Mouse (Mus musculus): ENCODE measurements at regions not wholly inside any gene's neighbourhood (a gene's known extent, or its start where the extent isn't known, plus 50 kb on each side); places are given as distances from the start of the nearest gene placed in this dataset.

DNA sequence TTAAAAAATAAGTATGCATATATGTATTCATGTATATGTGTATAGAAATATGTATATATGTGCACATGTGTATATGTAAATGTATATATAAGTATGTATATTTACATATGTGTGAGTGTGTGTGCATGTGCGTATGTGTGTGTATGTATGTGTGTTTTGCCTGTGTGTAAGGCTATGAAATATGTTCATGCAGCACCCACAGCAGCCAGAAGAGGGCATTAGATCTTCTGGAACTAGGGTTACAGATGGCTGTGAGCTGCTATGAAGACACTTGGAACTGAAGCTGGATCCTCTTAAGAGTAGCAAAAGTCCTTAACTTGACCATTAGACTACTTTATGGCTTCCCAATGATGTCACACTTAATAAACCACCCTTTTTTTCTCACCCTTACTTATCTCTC is 166.2 kb upstream of the Nampt start:
- H3K36me3 ChIP-seq (ENCODE audit: control insufficient read depth, insufficient read depth, low read length) = no peaks in the 10 kb centered on the region
- DNase-seq (ENCODE audit: extremely low read depth, low read depth, low spot score) = peak; percentile 19
- H3K9ac ChIP-seq (ENCODE audit: low read depth, low read length) = no peak overlapping the region
- 94% methylated on average over 1 of the region's 1 CpGs for WGBS
- TF ChIP-seq CTCF (IDR thresholded peaks at IDR 0.05; ENCODE audit: low read depth, low read length) (peak; percentile 21; the same call in 1 of the 2 replicates), POLR2A (IDR thresholded peaks at IDR 0.05; ENCODE audit: extremely low read depth, insufficient read depth, low read length) (no peak)
- no peak overlapping the region for H3K27ac ChIP-seq (replicated peaks; ENCODE audit: insufficient read depth, low read depth, low read length)
- H3K27me3 ChIP-seq (ENCODE audit: control insufficient read depth, insufficient read depth, low read length) = no peaks in the 10 kb centered on the region
- H3K4me3 ChIP-seq (ENCODE audit: insufficient read depth, low read depth, low read length) = no peak overlapping the region
- no peaks in the 10 kb centered on the region for H3K79me2 ChIP-seq (ENCODE audit: control insufficient read depth, insufficient read depth, low read length)
- no peaks in the 10 kb centered on the region for H3K4me1 ChIP-seq (ENCODE audit: control insufficient read depth, insufficient read depth, low read length)

DNA sequence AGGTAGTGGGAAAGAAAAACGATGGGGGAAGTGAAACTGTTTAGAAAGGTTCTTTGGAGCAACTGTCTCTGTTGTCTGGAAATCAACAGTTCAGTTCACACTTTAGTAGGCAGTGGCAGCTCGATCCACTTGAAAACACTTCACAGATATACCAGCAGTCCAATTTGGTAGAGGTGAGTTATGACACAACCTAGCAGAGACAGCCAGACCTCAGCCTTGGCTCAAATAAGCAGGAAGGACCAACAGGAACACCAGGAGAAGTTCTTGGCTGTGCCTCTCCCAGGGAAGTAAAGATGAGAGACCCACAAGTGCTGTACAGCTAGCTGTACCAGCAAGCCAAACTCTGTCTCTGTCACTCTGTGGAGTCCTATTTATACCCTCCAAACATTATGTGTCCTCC is 163.2 kb upstream of the Nampt start:
- TF ChIP-seq POLR2A (IDR thresholded peaks at IDR 0.05; ENCODE audit: extremely low read depth, insufficient read depth, low read length) (no peak), CTCF (IDR thresholded peaks at IDR 0.05; ENCODE audit: low read depth, low read length) (no peak)
- Histone ChIP-seq H3K27ac (replicated peaks; ENCODE audit: insufficient read depth, low read depth, low read length) (no peak overlapping the region), H3K36me3 (ENCODE audit: control insufficient read depth, insufficient read depth, low read length) (no peaks in the 10 kb centered on the region), H3K79me2 (ENCODE audit: control insufficient read depth, insufficient read depth, low read length) (no peaks in the 10 kb centered on the region), H3K4me1 (ENCODE audit: control insufficient read depth, insufficient read depth, low read length) (no peaks in the 10 kb centered on the region), H3K27me3 (ENCODE audit: control insufficient read depth, insufficient read depth, low read length) (no peaks in the 10 kb centered on the region), H3K4me3 (ENCODE audit: insufficient read depth, low read depth, low read length) (no peak overlapping the region), H3K9ac (ENCODE audit: low read depth, low read length) (no peak overlapping the region)
- DNase-seq (ENCODE audit: extremely low read depth, low read depth, low spot score) = no peak
- WGBS = 75% methylated on average over 2 of the region's 2 CpGs

DNA sequence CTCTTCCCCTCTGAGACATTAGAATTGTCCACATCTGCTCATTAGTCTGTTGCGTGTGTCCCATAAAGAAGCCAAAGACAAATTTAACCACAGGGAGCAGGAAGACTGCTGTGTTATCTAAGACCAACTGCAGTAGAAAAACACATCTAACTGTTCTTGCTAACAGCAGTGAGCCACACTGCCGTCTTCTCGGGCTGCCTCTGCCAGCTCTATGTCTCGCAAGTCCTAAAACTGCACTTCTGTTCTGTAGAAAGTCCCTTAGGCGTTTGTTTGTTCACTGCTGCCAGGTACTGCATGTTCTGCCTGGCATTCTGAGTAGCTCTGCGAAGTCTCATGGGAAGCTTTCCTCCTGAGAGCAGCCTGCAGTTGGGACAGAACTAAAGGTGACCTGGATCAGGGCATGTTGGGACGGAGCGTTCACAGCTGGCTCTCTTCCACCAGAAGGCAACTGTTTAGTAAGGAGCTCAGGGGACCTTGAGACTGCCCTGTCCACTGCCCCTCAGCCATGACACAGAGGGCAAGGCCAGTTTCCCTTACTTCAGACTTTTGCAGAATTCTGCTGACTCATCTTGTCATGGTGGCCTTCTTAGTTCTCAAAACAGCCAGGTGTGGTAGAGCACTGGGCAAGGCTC is 157.4 kb upstream of the Nampt start:
- Histone ChIP-seq H3K4me1 (ENCODE audit: control insufficient read depth, insufficient read depth, low read length) (no peaks in the 10 kb centered on the region), H3K79me2 (ENCODE audit: control insufficient read depth, insufficient read depth, low read length) (no peaks in the 10 kb centered on the region), H3K36me3 (ENCODE audit: control insufficient read depth, insufficient read depth, low read length) (no peaks in the 10 kb centered on the region), H3K9ac (ENCODE audit: low read depth, low read length) (no peak overlapping the region), H3K27me3 (ENCODE audit: control insufficient read depth, insufficient read depth, low read length) (no peaks in the 10 kb centered on the region), H3K4me3 (ENCODE audit: insufficient read depth, low read depth, low read length) (no peak overlapping the region), H3K27ac (replicated peaks; ENCODE audit: insufficient read depth, low read depth, low read length) (no peak overlapping the region)
- peak; percentile 17 for DNase-seq (ENCODE audit: extremely low read depth, low read depth, low spot score)
- 82% methylated on average over 8 of the region's 8 CpGs for WGBS
- TF ChIP-seq CTCF (IDR thresholded peaks at IDR 0.05; ENCODE audit: low read depth, low read length) (no peak), POLR2A (IDR thresholded peaks at IDR 0.05; ENCODE audit: extremely low read depth, insufficient read depth, low read length) (no peak)

DNA sequence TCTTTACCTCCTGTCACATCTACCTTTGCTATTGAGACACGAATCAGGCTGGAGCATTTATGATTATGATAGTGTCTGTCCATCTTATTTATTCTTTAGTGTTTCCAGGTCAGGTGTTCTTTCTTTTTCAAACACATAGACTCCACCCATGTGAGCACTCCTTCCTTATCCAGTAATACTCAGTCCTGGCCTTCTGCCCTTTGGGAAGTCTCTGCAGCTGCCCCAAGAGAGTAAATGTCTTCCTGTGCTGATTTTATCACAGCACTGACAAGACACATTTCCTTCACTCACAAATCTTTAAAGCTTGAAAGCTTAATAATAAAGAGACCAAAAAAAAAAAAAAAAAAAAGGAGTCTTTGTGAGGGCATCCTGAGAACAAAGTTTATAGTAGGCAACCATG is 153.3 kb upstream of the Nampt start:
- 80% methylated on average over 1 of the region's 1 CpGs for WGBS
- Histone ChIP-seq H3K4me1 (ENCODE audit: control insufficient read depth, insufficient read depth, low read length) (no peaks in the 10 kb centered on the region), H3K4me3 (ENCODE audit: insufficient read depth, low read depth, low read length) (no peak overlapping the region), H3K27ac (replicated peaks; ENCODE audit: insufficient read depth, low read depth, low read length) (no peak overlapping the region), H3K79me2 (ENCODE audit: control insufficient read depth, insufficient read depth, low read length) (no peaks in the 10 kb centered on the region), H3K9ac (ENCODE audit: low read depth, low read length) (no peak overlapping the region), H3K27me3 (ENCODE audit: control insufficient read depth, insufficient read depth, low read length) (no peaks in the 10 kb centered on the region), H3K36me3 (ENCODE audit: control insufficient read depth, insufficient read depth, low read length) (no peaks in the 10 kb centered on the region)
- TF ChIP-seq CTCF (IDR thresholded peaks at IDR 0.05; ENCODE audit: low read depth, low read length) = no peak
- no peak for TF ChIP-seq POLR2A (IDR thresholded peaks at IDR 0.05; ENCODE audit: extremely low read depth, insufficient read depth, low read length)
- no peak for DNase-seq (ENCODE audit: extremely low read depth, low read depth, low spot score)

DNA sequence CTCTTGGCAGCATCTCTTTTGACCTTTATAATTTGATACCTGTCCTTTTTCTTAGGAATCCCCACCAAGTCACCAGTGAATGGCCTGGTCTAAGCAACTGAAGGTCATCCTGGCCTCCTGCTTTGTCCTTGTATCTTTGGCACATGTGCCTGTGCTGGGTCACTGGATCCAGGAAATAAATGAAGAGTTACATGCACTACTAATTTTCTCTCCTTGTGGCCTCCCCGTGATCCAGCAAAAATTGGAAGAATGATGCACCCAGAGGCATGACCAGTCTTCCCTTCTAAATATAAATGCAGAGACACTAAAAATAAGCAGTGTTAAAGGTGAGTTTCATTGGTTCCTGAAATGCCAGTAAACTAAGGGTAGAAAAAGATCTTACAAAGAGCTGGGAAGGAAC is 141.4 kb upstream of the Nampt start:
- Histone ChIP-seq H3K36me3 (ENCODE audit: control insufficient read depth, insufficient read depth, low read length) (no peaks in the 10 kb centered on the region), H3K4me3 (ENCODE audit: insufficient read depth, low read depth, low read length) (no peak overlapping the region), H3K27me3 (ENCODE audit: control insufficient read depth, insufficient read depth, low read length) (no peaks in the 10 kb centered on the region), H3K9ac (ENCODE audit: low read depth, low read length) (no peak overlapping the region), H3K27ac (replicated peaks; ENCODE audit: insufficient read depth, low read depth, low read length) (no peak overlapping the region), H3K79me2 (ENCODE audit: control insufficient read depth, insufficient read depth, low read length) (no peaks in the 10 kb centered on the region), H3K4me1 (ENCODE audit: control insufficient read depth, insufficient read depth, low read length) (peaks cover 20% of the 10 kb centered on the region; the same call in 1 of the 2 replicates)
- TF ChIP-seq POLR2A (IDR thresholded peaks at IDR 0.05; ENCODE audit: extremely low read depth, insufficient read depth, low read length) (no peak), CTCF (IDR thresholded peaks at IDR 0.05; ENCODE audit: low read depth, low read length) (no peak)
- no peak for DNase-seq (ENCODE audit: extremely low read depth, low read depth, low spot score)
- 95% methylated on average over 1 of the region's 1 CpGs for WGBS

DNA sequence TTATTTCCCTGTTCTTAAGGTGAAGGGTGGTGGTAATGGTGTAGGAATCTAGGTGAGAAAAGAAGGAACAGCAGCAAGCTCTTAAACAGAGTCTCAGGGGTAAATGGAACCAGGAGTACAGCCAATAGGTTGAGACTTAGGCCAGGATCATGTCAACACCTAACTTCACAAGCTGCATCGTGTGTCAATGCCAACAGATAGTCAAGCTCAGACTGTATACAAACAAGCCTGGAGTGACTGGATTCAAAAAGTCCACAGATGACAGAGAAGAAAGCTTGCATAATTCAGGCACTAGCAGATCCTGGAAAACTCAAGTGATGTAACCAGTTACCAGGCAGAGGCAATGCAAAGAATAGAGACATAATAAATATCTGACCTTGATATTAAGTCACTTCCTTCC is 140.6 kb upstream of the Nampt start:
- Histone ChIP-seq H3K27ac (replicated peaks; ENCODE audit: insufficient read depth, low read depth, low read length) (no peak overlapping the region; the same call in 1 of the 2 replicates), H3K27me3 (ENCODE audit: control insufficient read depth, insufficient read depth, low read length) (no peaks in the 10 kb centered on the region), H3K36me3 (ENCODE audit: control insufficient read depth, insufficient read depth, low read length) (no peaks in the 10 kb centered on the region), H3K4me1 (ENCODE audit: control insufficient read depth, insufficient read depth, low read length) (peaks cover 20% of the 10 kb centered on the region; the same call in 1 of the 2 replicates), H3K4me3 (ENCODE audit: insufficient read depth, low read depth, low read length) (no peak overlapping the region), H3K9ac (ENCODE audit: low read depth, low read length) (no peak overlapping the region), H3K79me2 (ENCODE audit: control insufficient read depth, insufficient read depth, low read length) (no peaks in the 10 kb centered on the region)
- DNase-seq (ENCODE audit: extremely low read depth, low read depth, low spot score) = peak; percentile 91
- TF ChIP-seq CTCF (IDR thresholded peaks at IDR 0.05; ENCODE audit: low read depth, low read length) = no peak
- TF ChIP-seq POLR2A (IDR thresholded peaks at IDR 0.05; ENCODE audit: extremely low read depth, insufficient read depth, low read length) = no peak
- WGBS = 5% methylated on average over 1 of the region's 1 CpGs

Measured in liver, adult 2 months (tissue).